Mouse (Mus musculus) stomach, postnatal 0 days (tissue): ENCODE measurements at regions not wholly inside any gene's neighbourhood (a gene's known extent, or its start where the extent isn't known, plus 50 kb on each side); places are given as distances from the start of the nearest gene placed in this dataset.

ENCODE experiments used
- ATAC-seq: fragments of 200-750 bp; cut with Nextera tagmentation; 2 replicates; pipeline ENCODE4 v1.8.0; 2017; ENCODE audit not compliant: low FRiP score, low TSS enrichment
- DNase-seq: peaks from one replicate; pipeline ENCODE4 v3.0.0-alpha.2; 2016; ENCODE audit warnings: low spot score
- H3K27ac ChIP-seq: fragments of 300-500 bp; sonication (generic); replicated peaks from 2 replicates; pipeline ENCODE4 v1.5.1; 2014; ENCODE audit warnings: mild to moderate bottlenecking, control low read depth
- H3K27me3 ChIP-seq: fragments of 300-500 bp; sonication (generic); 2 replicates; pipeline ENCODE4 v1.6.1; 2014; ENCODE audit warnings: low read length; ENCODE audit not compliant: control insufficient read depth, insufficient read depth
- H3K36me3 ChIP-seq: fragments of 300-500 bp; sonication (generic); 2 replicates; pipeline ENCODE4 v1.6.1; 2014; ENCODE audit warnings: low read length, mixed read lengths; ENCODE audit not compliant: control insufficient read depth, insufficient read depth
- H3K4me1 ChIP-seq: fragments of 300-500 bp; sonication (generic); replicated peaks from 2 replicates; pipeline ENCODE4 v1.6.1; 2014; ENCODE audit warnings: antibody characterized with exemption; ENCODE audit not compliant: control insufficient read depth, insufficient read depth
- H3K4me2 ChIP-seq: fragments of 300-500 bp; sonication (generic); replicated peaks from 2 replicates; pipeline ENCODE4 v1.6.1; 2014; ENCODE audit warnings: low read depth, mild to moderate bottlenecking, control low read depth, moderate library complexity
- H3K4me3 ChIP-seq: fragments of 300-500 bp; sonication (generic); 2 replicates; pipeline ENCODE4 v1.5.1; 2014; ENCODE audit warnings: low read depth, low read length, control low read depth
- H3K9ac ChIP-seq: fragments of 300-500 bp; sonication (generic); 2 replicates; pipeline ENCODE4 v1.6.1; 2014; ENCODE audit warnings: mild to moderate bottlenecking, low read length, control low read depth, mixed read lengths
- H3K9me3 ChIP-seq: fragments of 300-500 bp; sonication (generic); 2 replicates; pipeline ENCODE4 v1.6.1; 2016; ENCODE audit warnings: low read length; ENCODE audit not compliant: control insufficient read depth
- CTCF ChIP-seq: IDR thresholded peaks from 2 replicates; pipeline ENCODE4 v1.5.1; 2016; ENCODE audit warnings: antibody characterized with exemption, low read depth, mild to moderate bottlenecking, moderate library complexity
- EP300 ChIP-seq: optimal IDR thresholded peaks from 2 replicates; pipeline ENCODE3; 2016; ENCODE audit warnings: antibody characterized with exemption
- WGBS: fragments of 180-500 bp; shearing (Covaris S2); extraction: QIAGEN DNeasy Blood & Tissue Kit; methylation state at CpG from one replicate; pipeline ENCODE4 v1.1.7; 2014; 5-methylcytosine and 5-hydroxymethylcytosine counted together

- Histone ChIP-seq H3K27me3 (no peaks in the 10 kb centered on the region), H3K4me3 (no peak overlapping the region), H3K4me1 (no peaks in the 10 kb centered on the region; the same call in 1 of the 2 replicates), H3K27ac (no peak overlapping the region), H3K4me2 (no peak overlapping the region), H3K9ac (no peak overlapping the region), H3K36me3 (no peaks in the 10 kb centered on the region), H3K9me3 (no peaks in the 10 kb centered on the region)
- ATAC-seq (no peak), DNase-seq (no peak)
- 67% methylated on average over 4 of the region's 4 CpGs for WGBS
- TF ChIP-seq EP300 (no peak), CTCF (no peak)
Observed at GRCm38 (mm10) chr2:144191707-144192106, 78.8 kb upstream of the Mgme1 start.

DNA sequence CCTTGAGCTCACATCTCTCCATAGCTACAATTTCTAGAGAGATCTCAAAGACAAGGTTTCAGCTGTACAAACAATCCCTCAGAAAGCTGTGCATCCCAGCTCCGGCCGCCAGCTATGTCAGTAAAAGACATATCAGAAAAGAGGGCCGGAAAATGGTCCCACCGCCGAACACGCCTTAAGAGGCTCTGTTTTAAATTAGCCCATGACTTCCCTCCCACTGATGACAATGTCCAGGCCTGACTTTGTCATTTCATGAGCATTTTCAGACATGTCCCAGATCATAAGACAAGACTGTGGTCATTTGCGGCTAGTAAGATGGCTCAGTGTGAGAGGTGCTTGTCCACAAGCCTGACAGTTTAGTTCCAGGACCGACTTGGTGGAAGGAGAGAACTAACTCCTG is 78.0 kb upstream of the Mgme1 start:
- H3K4me1 ChIP-seq, result no peaks in the 10 kb centered on the region; the same call in 1 of the 2 replicates
- WGBS, result 85% methylated on average over 8 of the region's 8 CpGs
- ATAC-seq, result no peak
- TF ChIP-seq CTCF, result no peak
- no peak for TF ChIP-seq EP300
- no peak overlapping the region for H3K4me2 ChIP-seq
- no peak overlapping the region for H3K9ac ChIP-seq
- H3K27ac ChIP-seq, result no peak overlapping the region
- H3K36me3 ChIP-seq, result no peaks in the 10 kb centered on the region
- H3K4me3 ChIP-seq, result no peak overlapping the region
- H3K27me3 ChIP-seq, result no peaks in the 10 kb centered on the region
- H3K9me3 ChIP-seq, result no peaks in the 10 kb centered on the region
- no peak for DNase-seq

- no peak overlapping the region for H3K4me2 ChIP-seq
- ATAC-seq (no peak), DNase-seq (no peak)
- WGBS, result 60% methylated on average over 14 of the region's 14 CpGs
- TF ChIP-seq CTCF, result no peak
- TF ChIP-seq EP300, result no peak
- H3K4me1 ChIP-seq, result peaks cover 5% of the 10 kb centered on the region
- H3K9ac ChIP-seq, result no peak overlapping the region
- H3K27ac ChIP-seq, result no peak overlapping the region
- no peaks in the 10 kb centered on the region for H3K9me3 ChIP-seq
- H3K36me3 ChIP-seq, result no peaks in the 10 kb centered on the region
- no peaks in the 10 kb centered on the region for H3K27me3 ChIP-seq
- H3K4me3 ChIP-seq, result no peak overlapping the region
Observed at GRCm38 (mm10) chr2:144195851-144196250, 74.6 kb upstream of the Mgme1 start.

DNA sequence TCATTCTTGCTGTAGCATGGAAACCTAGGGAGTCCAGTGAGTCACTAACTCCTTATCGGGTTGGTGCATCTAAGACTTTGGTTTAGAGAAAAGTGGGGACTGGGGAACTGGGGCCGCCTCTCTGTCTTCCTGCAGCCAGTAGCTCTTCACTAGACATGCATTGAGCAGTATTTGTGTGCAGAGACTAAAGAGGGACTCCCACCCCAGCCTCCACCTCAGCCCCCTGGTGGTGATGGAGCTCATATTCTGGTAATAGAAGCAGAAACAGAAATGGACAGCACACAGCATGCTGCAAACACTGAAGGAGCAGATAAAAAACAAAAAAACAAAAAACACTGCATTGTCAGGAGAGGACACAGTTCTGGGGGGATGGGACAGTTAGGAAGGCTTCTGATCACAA is 73.3 kb upstream of the Mgme1 start:
- no peak overlapping the region for H3K4me3 ChIP-seq
- H3K27me3 ChIP-seq, result no peaks in the 10 kb centered on the region
- no peak overlapping the region for H3K9ac ChIP-seq
- H3K4me1 ChIP-seq, result peaks cover 5% of the 10 kb centered on the region; the same call in 1 of the 2 replicates
- TF ChIP-seq EP300 (no peak), CTCF (peak; percentile 70)
- ATAC-seq (no peak), DNase-seq (no peak)
- H3K36me3 ChIP-seq, result no peaks in the 10 kb centered on the region
- H3K27ac ChIP-seq, result no peak overlapping the region
- 73% methylated on average over 2 of the region's 2 CpGs for WGBS
- H3K9me3 ChIP-seq, result no peaks in the 10 kb centered on the region
- no peak overlapping the region for H3K4me2 ChIP-seq

- no peaks in the 10 kb centered on the region for H3K27me3 ChIP-seq
- peak; percentile 81 for ATAC-seq
- DNase-seq, result peak; percentile 54
- peak overlapping the region; percentile 23; the same call in 1 of the 2 replicates for H3K9ac ChIP-seq
- no peaks in the 10 kb centered on the region for H3K9me3 ChIP-seq
- peak overlapping the region; percentile 67 for H3K27ac ChIP-seq
- WGBS, result 29% methylated on average over 13 of the region's 13 CpGs
- H3K4me3 ChIP-seq, result no peak overlapping the region
- H3K4me1 ChIP-seq, result peaks cover 5% of the 10 kb centered on the region; the same call in 1 of the 2 replicates
- TF ChIP-seq CTCF (no peak), EP300 (no peak)
- H3K4me2 ChIP-seq, result no peak overlapping the region
- H3K36me3 ChIP-seq, result no peaks in the 10 kb centered on the region
Observed at GRCm38 (mm10) chr2:144198326-144199051, 72.0 kb upstream of the Mgme1 start.
